ENCODE assay signal across 16 mouse cellular contexts in genomic region chr2:103916069-103916468, GRCm38 (mm10).
"Had no signal": no experiment of that assay in that cellular context is flagged by ENCODE, and none has a peak within 500 bp of the region (broad histone marks: within the 10 kb centered on the region; RNA-seq: fewer than 3 reads in every experiment).

No protein-coding gene starts in this region.

- DNase-seq: kidney, adult 2 months; kidney, postnatal 14 days; lung, embryonic 14.5 days; lung, postnatal 10 days; lung, postnatal 4 days; right cerebral cortex, adult 18-20 months; right cerebral cortex, postnatal 25 days; thymus, adult 18-20 months; thymus, postnatal 14 days had no signal

- H3K4me1 ChIP-seq: kidney, embryonic 15.5 days; limb, embryonic 15.5 days; midbrain, embryonic 12.5 days had no signal

- H3K9ac ChIP-seq: kidney, embryonic 15.5 days; limb, embryonic 15.5 days; lung, embryonic 14.5 days; midbrain, embryonic 12.5 days had no signal

- ATAC-seq: intestine, embryonic 16.5 days had no signal

- H3K36me3 ChIP-seq: kidney, embryonic 15.5 days; limb, embryonic 15.5 days; midbrain, embryonic 12.5 days had no signal

- H3K9me3 ChIP-seq: kidney, embryonic 15.5 days; limb, embryonic 15.5 days; megakaryocyte, embryonic 14.5 days; midbrain, embryonic 12.5 days had no signal

- H3K27ac ChIP-seq: kidney, embryonic 15.5 days; left cerebral cortex, adult 2 months; limb, embryonic 15.5 days; midbrain, embryonic 12.5 days; stomach, postnatal 0 days had no signal

- H3K4me2 ChIP-seq: kidney, embryonic 15.5 days; limb, embryonic 15.5 days; lung, embryonic 14.5 days; midbrain, embryonic 12.5 days had no signal

- H3K4me3 ChIP-seq: kidney, embryonic 15.5 days; left cerebral cortex, adult 2 months; limb, embryonic 15.5 days; megakaryocyte, embryonic 14.5 days; midbrain, embryonic 12.5 days had no signal

- H3K27me3 ChIP-seq: kidney, embryonic 15.5 days; limb, embryonic 15.5 days; megakaryocyte, embryonic 14.5 days; midbrain, embryonic 12.5 days had no signal
